In the genomic region with DNA sequence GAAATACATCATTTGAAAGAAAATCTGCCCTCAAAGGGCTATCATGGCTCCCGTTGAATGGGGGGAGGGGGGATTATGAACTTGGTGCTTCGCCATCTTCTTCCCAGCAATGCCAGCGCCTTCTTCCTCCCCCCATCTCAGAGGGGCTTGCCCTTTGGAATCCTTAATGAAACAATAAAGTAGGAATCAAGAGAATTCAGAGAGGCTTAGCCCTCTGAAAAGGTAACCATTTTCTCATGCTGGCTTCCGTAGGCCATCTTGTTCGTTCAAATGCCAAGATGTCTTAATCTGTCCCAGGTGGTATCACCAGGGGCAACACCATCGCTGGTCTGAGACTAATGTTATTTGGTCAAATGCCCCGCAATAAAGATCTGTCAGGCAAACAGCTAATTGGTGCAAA, we compare ENCODE assay signal across 8 mouse cellular contexts. TPM values are rescaled to one million over a fixed set of nuclear protein-coding genes. Genes with fewer than 3 reads are reported as not detected.
DNase-seq lines count a peak whose midpoint lies in the region; ATAC-seq and TF ChIP-seq lines count a peak whose summit lies in the region.

No protein-coding gene starts in this region.

- no peak for TF ChIP-seq CTCF in brain, embryonic 14.5 days (IDR thresholded peaks at IDR 0.05; ENCODE audit: borderline replicate concordance, extremely low read depth, insufficient read depth, insufficient read length)

- H3K4me3 ChIP-seq in heart, embryonic 16.5 days (ENCODE audit: low read length): no peak overlapping the region; the same call in 1 of the 2 replicates
- H3K4me3 ChIP-seq in hindbrain, embryonic 10.5 days: peak overlapping the region; percentile 97
- H3K4me3 ChIP-seq in midbrain, embryonic 15.5 days: peak overlapping the region; percentile 100

- no peak overlapping the region for H3K27ac ChIP-seq in heart, embryonic 16.5 days (ENCODE audit: low read length)
- peak overlapping the region; percentile 99 for H3K27ac ChIP-seq in hindbrain, embryonic 10.5 days
- peak overlapping the region; percentile 100 for H3K27ac ChIP-seq in midbrain, embryonic 15.5 days

- no peak for ATAC-seq in heart, embryonic 16.5 days (replicated peaks; ENCODE audit: extremely low read depth, insufficient read depth, low FRiP score)
- no peak for ATAC-seq in midbrain, embryonic 15.5 days (replicated peaks)
- ATAC-seq in megakaryocyte progenitor cell, adult 5-6 weeks (replicated peaks; ENCODE audit: poor library complexity): no peak

- H3K9me3 ChIP-seq in heart, embryonic 16.5 days (replicated peaks; ENCODE audit: control insufficient read depth, low read length): no peaks in the 10 kb centered on the region
- H3K9me3 ChIP-seq in hindbrain, embryonic 10.5 days: no peaks in the 10 kb centered on the region
- no peaks in the 10 kb centered on the region for H3K9me3 ChIP-seq in midbrain, embryonic 15.5 days

- peaks cover 7% of the 10 kb centered on the region for H3K4me1 ChIP-seq in heart, embryonic 16.5 days (ENCODE audit: control insufficient read depth, insufficient read depth, low read length)
- H3K4me1 ChIP-seq in hindbrain, embryonic 10.5 days (replicated peaks): peaks cover 54% of the 10 kb centered on the region
- peaks cover 35% of the 10 kb centered on the region for H3K4me1 ChIP-seq in midbrain, embryonic 15.5 days

- no peak overlapping the region for H3K9ac ChIP-seq in heart, embryonic 16.5 days (ENCODE audit: low read length)
- peak overlapping the region; percentile 100 for H3K9ac ChIP-seq in midbrain, embryonic 15.5 days

- H3K27me3 ChIP-seq in heart, embryonic 16.5 days (ENCODE audit: control insufficient read depth, insufficient read depth, low read length): no peaks in the 10 kb centered on the region
- H3K27me3 ChIP-seq in hindbrain, embryonic 10.5 days (ENCODE audit: insufficient read depth, poor library complexity, severe bottlenecking): no peaks in the 10 kb centered on the region
- H3K27me3 ChIP-seq in midbrain, embryonic 15.5 days (replicated peaks): no peaks in the 10 kb centered on the region

- 67% methylated on average over 7 of the region's 7 CpGs for WGBS in heart, embryonic 16.5 days
- WGBS in hindbrain, embryonic 10.5 days: 38% methylated on average over 7 of the region's 7 CpGs
- WGBS in midbrain, embryonic 15.5 days: 7% methylated on average over 7 of the region's 7 CpGs

- DNase-seq in heart, adult 18-20 months: no peak
- peak; percentile 78 for DNase-seq in brain, embryonic 14.5 days (ENCODE audit: low read depth)
- peak; percentile 47 for DNase-seq in hindbrain, embryonic 10.5 days (ENCODE audit: low spot score)
- no peak for DNase-seq in layer of hippocampus, adult 9-11 months
- DNase-seq in gastrocnemius, postnatal 10 days: no peak

- no peaks in the 10 kb centered on the region for H3K36me3 ChIP-seq in heart, embryonic 16.5 days (ENCODE audit: control insufficient read depth, insufficient read depth)
- peaks cover 39% of the 10 kb centered on the region for H3K36me3 ChIP-seq in hindbrain, embryonic 10.5 days
- H3K36me3 ChIP-seq in midbrain, embryonic 15.5 days (replicated peaks): no peaks in the 10 kb centered on the region

- H3K4me2 ChIP-seq in heart, embryonic 16.5 days (ENCODE audit: low read depth, low read length): peak overlapping the region; percentile 91
- peak overlapping the region; percentile 60 for H3K4me2 ChIP-seq in midbrain, embryonic 15.5 days

- no peak for TF ChIP-seq POLR2A in brain, embryonic 14.5 days (IDR thresholded peaks at IDR 0.05; ENCODE audit: borderline replicate concordance, extremely low read depth, insufficient read depth, insufficient read length, poor library complexity, severe bottlenecking)

RNA-seq across cellular contexts. Expression of a gene that starts 2.1 kb away (rescaled TPM):
- polyA plus RNA-seq in heart, embryonic 16.5 days (2015; fragmentation: Nextera tagmentation; extraction: Ambion mirVana): 3.1 and 4.0 TPM in 2 replicates
- 1 to 10 TPM; 1.0 to 2.9 TPM for total RNA-seq in heart, adult 18-20 months (2021)
- 631 and 795 TPM in 2 replicates for polyA plus RNA-seq in brain, embryonic 14.5 days (2012; rRNA removed)
- polyA plus RNA-seq in hindbrain, embryonic 10.5 days (2016; fragmentation: Nextera tagmentation; extraction: Ambion mirVana): 48.6 and 77.4 TPM in 2 replicates
- polyA plus RNA-seq in midbrain, embryonic 15.5 days (2015; fragmentation: Nextera tagmentation; extraction: Ambion mirVana): 375 and 400 TPM in 2 replicates
- 10 to 100 TPM; 17.4 to 20.5 TPM for total RNA-seq in gastrocnemius, postnatal 10 days (2021)
- 3.8 and 5.3 TPM in 2 replicates for total RNA-seq in megakaryocyte progenitor cell, adult 5-6 weeks (2015)
- 3.0 and 4.7 TPM in 2 replicates for total RNA-seq in megakaryocyte progenitor cell, adult 5-6 weeks (2017)

Comparison
In these comparisons a context has a peak if more than half of its experiments do, and no peak if none do; other contexts are left out.
1. DNase-seq: peak in brain, embryonic 14.5 days (single experiment) and hindbrain, embryonic 10.5 days (single experiment); none in heart, adult 18-20 months (0 of 2), layer of hippocampus, adult 9-11 months (single experiment) and gastrocnemius, postnatal 10 days (single experiment).